Mouse (Mus musculus) adipocyte (in vitro differentiated cells): ENCODE data around the gene Ttll7.

Source experiments
- DNase-seq: peaks from one replicate; pipeline ENCODE4 v3.0.0-alpha.2; 2016; ENCODE audit warnings: low spot score

Gene Ttll7

GRCm38 (mm10) chr3:146913107-146913506 lies 60.9 kb downstream of the Ttll7 start:
- DNase-seq, result no peak

GRCm38 (mm10) chr3:146914798-146915197 lies 62.6 kb downstream of the Ttll7 start:
- DNase-seq, result peak; percentile 88

- DNase-seq, result no peak
These were observed 65.7 kb downstream of the Ttll7 start for GRCm38 (mm10) chr3:146917891-146918290.

GRCm38 (mm10) chr3:146918323-146918722 lies 66.2 kb downstream of the Ttll7 start:
- peak; percentile 60 for DNase-seq

GRCm38 (mm10) chr3:146927311-146928015 lies 75.3 kb downstream of the Ttll7 start:
- DNase-seq, result no peak

GRCm38 (mm10) chr3:146928141-146928540 lies 76.0 kb downstream of the Ttll7 start:
- no peak for DNase-seq

GRCm38 (mm10) chr3:146929011-146929410 lies 76.8 kb downstream of the Ttll7 start:
- no peak for DNase-seq

GRCm38 (mm10) chr3:146931190-146931589 lies 79.0 kb downstream of the Ttll7 start:
- no peak for DNase-seq

- DNase-seq, result no peak
These were observed 80.3 kb downstream of the Ttll7 start for GRCm38 (mm10) chr3:146932506-146932905.

- no peak for DNase-seq
These were observed 84.7 kb downstream of the Ttll7 start for GRCm38 (mm10) chr3:146936888-146937287.

- no peak for DNase-seq
These were observed 87.5 kb downstream of the Ttll7 start for GRCm38 (mm10) chr3:146939391-146940250.

GRCm38 (mm10) chr3:146943101-146943500 lies 90.9 kb downstream of the Ttll7 start:
- DNase-seq, result no peak

- no peak for DNase-seq
These were observed 93.2 kb downstream of the Ttll7 start for GRCm38 (mm10) chr3:146945342-146945741.

- peak; percentile 80 for DNase-seq
These were observed 93.7 kb downstream of the Ttll7 start for GRCm38 (mm10) chr3:146945887-146946286.

GRCm38 (mm10) chr3:146946641-146947040 lies 94.5 kb downstream of the Ttll7 start:
- no peak for DNase-seq

- DNase-seq, result no peak
These were observed 104.6 kb downstream of the Ttll7 start for GRCm38 (mm10) chr3:146956792-146957191.

- DNase-seq, result no peak
These were observed 110.7 kb downstream of the Ttll7 start for GRCm38 (mm10) chr3:146962838-146963237.

- no peak for DNase-seq
These were observed 112.2 kb downstream of the Ttll7 start for GRCm38 (mm10) chr3:146964384-146964783.

GRCm38 (mm10) chr3:146967242-146967641 lies 115.1 kb downstream of the Ttll7 start:
- DNase-seq, result no peak

- no peak for DNase-seq
These were observed 115.7 kb downstream of the Ttll7 start for GRCm38 (mm10) chr3:146967834-146968233.

- no peak for DNase-seq
These were observed 126.1 kb downstream of the Ttll7 start for GRCm38 (mm10) chr3:146978272-146978671.

GRCm38 (mm10) chr3:146993834-146994669 lies 141.9 kb downstream of the Ttll7 start:
- peak; percentile 7 for DNase-seq
